Mouse (Mus musculus): ENCODE measurements around the gene Fasn.

Gene Fasn

GRCm38 (mm10) chr11:120761811-120762671 lies 62.3 kb downstream of the Fasn start:
- no peak for DNase-seq (ENCODE audit: low spot score)

GRCm38 (mm10) chr11:120760236-120760635 lies 64.1 kb downstream of the Fasn start:
- DNase-seq (ENCODE audit: low spot score), result no peak

All from embryo, embryonic 10 days (tissue).